Mouse (Mus musculus) embryonic facial prominence, embryonic 11.5 days (tissue): ENCODE results near the gene Gm26620. TPM values are rescaled to one million over a fixed set of nuclear protein-coding genes. Genes with fewer than 3 reads are reported as not detected.
A peak's percentile ranks its signal among the peaks of the same experiment; 100 is the strongest.

Experiments
- ATAC-seq: fragments of 200-750 bp; cut with Nextera tagmentation; replicated peaks from 2 replicates; pipeline ENCODE4 v1.8.0; 2017; ENCODE audit warnings: low read depth; ENCODE audit not compliant: insufficient number of reproducible peaks, low FRiP score, low TSS enrichment
- DNase-seq: peaks from one replicate; pipeline ENCODE4 v3.0.0-alpha.2; 2015; ENCODE audit warnings: low spot score
- H3K27ac ChIP-seq: fragments of 300-500 bp; sonication (generic); replicated peaks from 2 replicates; pipeline ENCODE4 v1.5.1; 2014; ENCODE audit warnings: mild to moderate bottlenecking, low read depth, low read length, control low read depth
- H3K27me3 ChIP-seq: fragments of 300-500 bp; sonication (generic); 2 replicates; pipeline ENCODE4 v1.6.1; 2014; ENCODE audit warnings: mild to moderate bottlenecking, low read length, moderate library complexity, mixed read lengths; ENCODE audit not compliant: control insufficient read depth, insufficient read depth
- H3K36me3 ChIP-seq: fragments of 300-500 bp; sonication (generic); replicated peaks from 2 replicates; pipeline ENCODE4 v1.6.1; 2014; ENCODE audit warnings: low read depth, mild to moderate bottlenecking, low read length, moderate library complexity, mixed read lengths; ENCODE audit not compliant: control insufficient read depth, insufficient read depth
- H3K4me1 ChIP-seq: fragments of 300-500 bp; sonication (generic); 2 replicates; pipeline ENCODE4 v1.6.1; 2014; ENCODE audit warnings: low read length, mixed read lengths; ENCODE audit not compliant: control insufficient read depth, insufficient read depth
- H3K4me2 ChIP-seq: fragments of 300-500 bp; sonication (generic); 2 replicates; pipeline ENCODE4 v1.6.1; 2014; ENCODE audit warnings: low read depth, mild to moderate bottlenecking, control low read depth, low read length, moderate library complexity
- H3K4me3 ChIP-seq: fragments of 300-500 bp; sonication (generic); 2 replicates; pipeline ENCODE4 v1.5.1; 2014; ENCODE audit warnings: low read depth, low read length, control low read depth
- H3K9ac ChIP-seq: fragments of 300-500 bp; sonication (generic); replicated peaks from 2 replicates; pipeline ENCODE4 v1.6.1; 2014; ENCODE audit warnings: mild to moderate bottlenecking, control low read depth, low read length
- H3K9me3 ChIP-seq: fragments of 300-500 bp; sonication (generic); replicated peaks from 2 replicates; pipeline ENCODE4 v1.6.1; 2016; ENCODE audit warnings: mild to moderate bottlenecking, low read length, inconsistent platforms, mixed read lengths; ENCODE audit not compliant: control insufficient read depth
- WGBS: fragments of 180-500 bp; shearing (Covaris S2); extraction: QIAGEN DNeasy Blood & Tissue Kit; methylation state at CpG from one replicate; pipeline ENCODE4 v1.1.7; 2014; 5-methylcytosine and 5-hydroxymethylcytosine counted together
- polyA plus RNA-seq: library from polyadenylated mRNA; unstranded; fragments of >200 nt; fragmentation: Nextera tagmentation; extraction: Ambion mirVana; gene quantifications from 2 replicates; pipeline ENCODE4 v1.2.1, GENCODE M21; 2014

Gm26620 gene
- polyA plus RNA-seq, 1 experiment from 2014 or later: not detected

DNA sequence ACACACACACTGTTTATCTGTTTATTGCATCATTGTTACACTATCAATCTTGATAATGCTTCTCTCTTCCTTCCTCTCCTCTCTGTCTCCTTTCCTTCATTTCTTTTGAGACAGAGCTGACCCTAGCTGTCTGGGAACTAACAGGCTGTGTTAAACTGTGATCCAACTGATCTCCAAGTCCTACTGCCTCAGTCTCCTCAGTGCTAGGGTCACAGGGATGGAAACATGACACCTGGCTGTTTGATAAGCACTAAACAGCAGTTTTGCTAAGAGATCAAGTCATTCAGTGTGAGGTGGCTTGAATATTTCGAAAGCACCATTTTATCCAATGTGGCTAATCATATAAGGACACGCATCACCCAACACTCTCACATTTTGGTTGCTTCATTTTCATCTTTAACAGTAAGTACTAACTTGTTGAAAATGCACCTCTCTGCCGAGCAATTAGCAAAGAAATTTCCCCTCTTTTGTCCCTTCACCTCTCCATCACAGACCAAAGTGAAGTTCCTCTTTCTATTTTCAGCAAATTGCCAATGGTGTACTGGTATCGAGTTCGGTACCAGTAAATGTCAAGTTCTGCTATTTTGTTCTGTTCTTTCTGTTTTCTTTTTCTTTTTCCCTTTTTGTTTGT, 11.9 kb downstream of the Gm26620 start:
- Histone ChIP-seq H3K9ac (no peak overlapping the region), H3K27ac (no peak overlapping the region), H3K4me3 (no peak overlapping the region), H3K36me3 (no peaks in the 10 kb centered on the region), H3K4me1 (no peaks in the 10 kb centered on the region), H3K9me3 (no peaks in the 10 kb centered on the region), H3K27me3 (no peaks in the 10 kb centered on the region), H3K4me2 (no peak overlapping the region)
- no peak for DNase-seq
- 89% methylated on average over 5 of the region's 5 CpGs for WGBS
- ATAC-seq: no peak

GRCm38 (mm10) chr1:170898413-170899075, 13.7 kb downstream of the Gm26620 start:
- H3K9ac ChIP-seq: no peak overlapping the region
- H3K9me3 ChIP-seq: no peaks in the 10 kb centered on the region
- DNase-seq (no peak), ATAC-seq (no peak)
- no peak overlapping the region for H3K4me3 ChIP-seq
- H3K4me2 ChIP-seq: no peak overlapping the region
- no peak overlapping the region for H3K27ac ChIP-seq
- WGBS: 80% methylated on average over 16 of the region's 16 CpGs
- H3K36me3 ChIP-seq: no peaks in the 10 kb centered on the region
- H3K4me1 ChIP-seq: no peaks in the 10 kb centered on the region
- no peaks in the 10 kb centered on the region for H3K27me3 ChIP-seq

DNA sequence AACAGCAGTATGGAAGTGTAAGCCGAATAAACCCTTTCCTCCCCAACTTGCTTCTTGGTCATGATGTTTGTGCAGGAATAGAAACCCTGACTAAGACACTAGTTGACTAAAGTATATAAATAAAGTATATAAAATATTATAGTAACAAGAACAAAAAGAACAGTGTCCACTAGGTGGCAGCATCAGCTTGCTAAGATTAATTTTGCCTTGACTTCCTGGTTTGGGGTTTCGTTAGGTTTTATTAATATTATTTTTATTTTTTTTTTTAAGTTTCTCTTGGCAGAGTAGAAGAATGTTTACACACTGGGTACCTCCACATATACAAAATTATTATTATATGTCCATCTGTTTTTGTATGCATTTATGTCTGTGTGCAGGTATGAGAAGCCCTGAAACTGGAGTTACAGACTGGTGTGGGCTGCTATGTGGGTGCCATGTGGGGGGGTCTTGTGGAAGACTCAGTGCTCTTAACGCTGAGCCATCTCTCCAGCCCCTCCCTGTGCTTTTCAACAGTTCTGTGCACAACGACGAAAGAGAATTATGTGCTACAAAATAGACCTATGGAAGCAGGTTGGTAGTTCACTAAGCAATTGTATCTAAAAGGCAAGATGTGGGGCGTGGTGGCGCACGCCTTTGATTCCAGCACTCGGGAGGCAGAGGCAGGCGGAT, 16.1 kb downstream of the Gm26620 start:
- peak; percentile 83 for DNase-seq
- 35% methylated on average over 10 of the region's 10 CpGs for WGBS
- no peaks in the 10 kb centered on the region for H3K9me3 ChIP-seq
- no peak for ATAC-seq
- H3K36me3 ChIP-seq: no peaks in the 10 kb centered on the region
- no peak overlapping the region for H3K27ac ChIP-seq
- no peak overlapping the region for H3K4me2 ChIP-seq
- H3K4me1 ChIP-seq: no peaks in the 10 kb centered on the region
- H3K9ac ChIP-seq: no peak overlapping the region
- no peaks in the 10 kb centered on the region for H3K27me3 ChIP-seq
- H3K4me3 ChIP-seq: no peak overlapping the region

- no peak overlapping the region for H3K27ac ChIP-seq
- H3K4me1 ChIP-seq: no peaks in the 10 kb centered on the region
- H3K27me3 ChIP-seq: 0 out of 2 replicates have a peak, but pooled peaks cover 3% of the 10 kb centered on the region
- no peak overlapping the region for H3K4me3 ChIP-seq
- no peaks in the 10 kb centered on the region for H3K9me3 ChIP-seq
- no peak overlapping the region for H3K4me2 ChIP-seq
- no peak overlapping the region for H3K9ac ChIP-seq
- ATAC-seq (no peak), DNase-seq (peak; percentile 91)
- 28% methylated on average over 10 of the region's 10 CpGs for WGBS
- no peaks in the 10 kb centered on the region for H3K36me3 ChIP-seq
Observed at GRCm38 (mm10) chr1:170901536-170902238, 16.8 kb downstream of the Gm26620 start.

DNA sequence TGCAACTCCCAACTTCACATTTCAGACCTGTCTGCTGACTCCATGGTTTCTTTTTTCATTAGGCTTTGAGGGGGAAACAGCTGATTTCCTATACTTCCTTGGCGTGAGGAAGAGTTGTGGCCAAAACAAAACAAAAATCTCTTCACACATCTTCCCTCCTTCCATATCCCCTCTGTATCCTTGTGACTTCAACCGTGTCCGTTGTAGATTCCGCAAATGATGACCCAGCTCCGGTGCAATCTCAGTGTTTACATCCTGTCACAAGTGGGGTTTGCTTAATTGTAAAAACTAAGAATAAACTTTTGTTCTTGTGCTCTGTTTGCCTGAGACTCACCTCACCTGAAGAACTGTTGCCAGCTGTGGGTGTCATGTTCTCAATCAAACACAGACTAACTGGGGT, 18.6 kb downstream of the Gm26620 start:
- ATAC-seq (no peak), DNase-seq (no peak)
- Histone ChIP-seq H3K27me3 (peaks cover 20% of the 10 kb centered on the region), H3K4me3 (no peak overlapping the region), H3K9ac (no peak overlapping the region), H3K27ac (no peak overlapping the region), H3K4me2 (no peak overlapping the region), H3K9me3 (no peaks in the 10 kb centered on the region), H3K36me3 (no peaks in the 10 kb centered on the region), H3K4me1 (no peaks in the 10 kb centered on the region; the same call in 1 of the 2 replicates)
- WGBS: 72% methylated on average over 5 of the region's 5 CpGs

DNA sequence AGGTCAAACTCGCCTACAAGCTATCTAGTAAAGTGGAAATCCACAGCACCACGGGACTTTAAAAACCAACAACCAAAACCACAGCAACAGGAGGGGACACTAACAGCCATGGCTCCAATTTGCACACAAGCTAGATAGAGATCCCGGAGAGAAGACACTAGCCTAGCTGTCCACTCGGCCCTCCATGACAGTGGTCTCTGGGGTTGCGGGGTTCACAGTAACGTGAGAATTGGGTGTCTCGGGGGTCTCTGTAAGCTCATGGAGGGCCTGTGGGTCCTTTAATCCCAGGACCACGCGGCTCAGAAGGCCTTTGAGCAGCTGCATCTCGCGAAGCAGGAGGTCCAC, 22.2 kb downstream of the Gm26620 start:
- Histone ChIP-seq H3K4me1 (no peaks in the 10 kb centered on the region; the same call in 1 of the 2 replicates), H3K4me3 (peak overlapping the region; percentile 53), H3K27ac (no peak overlapping the region), H3K9ac (peak overlapping the region; percentile 37), H3K36me3 (no peaks in the 10 kb centered on the region), H3K27me3 (peaks cover 30% of the 10 kb centered on the region), H3K4me2 (peak overlapping the region; percentile 95), H3K9me3 (no peaks in the 10 kb centered on the region)
- ATAC-seq (no peak), DNase-seq (no peak)
- 18% methylated on average over 11 of the region's 11 CpGs for WGBS

- Histone ChIP-seq H3K4me3 (peak overlapping the region; percentile 53), H3K27me3 (peaks cover 30% of the 10 kb centered on the region), H3K9ac (peak overlapping the region; percentile 37), H3K9me3 (no peaks in the 10 kb centered on the region), H3K4me1 (no peaks in the 10 kb centered on the region; the same call in 1 of the 2 replicates), H3K36me3 (no peaks in the 10 kb centered on the region), H3K27ac (no peak overlapping the region), H3K4me2 (peak overlapping the region; percentile 95)
- peak; percentile 68 for DNase-seq
- peak; percentile 66; the same call in 1 of the 2 replicates for ATAC-seq
- under 1% methylated on average over 70 of the region's 71 CpGs for WGBS
Observed at GRCm38 (mm10) chr1:170907456-170908191, 22.8 kb downstream of the Gm26620 start.
